Mouse (Mus musculus) cortical plate, adult 2 months (tissue): ENCODE results near the gene Gm21987.

Source experiments
- CTCF ChIP-seq: fragments of 200-500 bp; IDR thresholded peaks from 2 replicates; pipeline ENCODE4 v1.5.1; 2011; ENCODE audit warnings: mild to moderate bottlenecking, control low read depth, low read length; ENCODE audit not compliant: insufficient read depth; ENCODE audit errors: extremely low read depth
- POLR2A ChIP-seq: fragments of 200-500 bp; IDR thresholded peaks from 2 replicates; pipeline ENCODE4 v1.6.1; 2011; ENCODE audit warnings: mild to moderate bottlenecking, low read length, control low read depth; ENCODE audit not compliant: insufficient read depth; ENCODE audit errors: extremely low read depth

DNA sequence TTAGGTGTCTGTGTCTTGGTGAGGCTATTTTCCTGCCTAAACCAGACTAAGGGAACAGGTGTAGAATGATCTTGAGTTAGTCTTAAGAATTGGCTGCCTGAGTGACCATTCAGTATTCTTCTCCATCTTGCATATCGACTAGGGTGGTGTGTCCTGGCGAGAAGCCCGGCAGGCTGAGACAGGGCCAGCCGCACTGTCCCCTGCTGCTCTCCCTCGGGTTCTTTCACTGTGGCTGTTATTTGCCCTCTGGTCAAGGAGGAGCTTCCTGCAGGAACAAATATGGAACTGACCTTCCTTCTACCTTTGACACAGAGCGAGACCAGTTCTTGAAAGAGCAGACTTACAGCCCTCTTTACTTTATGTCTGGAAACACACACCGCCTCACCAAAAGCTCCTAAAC, 5.2 kb downstream of the Gm21987 start:
- TF ChIP-seq POLR2A (no peak), CTCF (no peak)
